Mouse (Mus musculus) naive thymus-derived CD4-positive, alpha-beta T cell, adult 5 months (primary cell): ENCODE results near the gene Aasdhppt. TPM values are rescaled to one million over a fixed set of nuclear protein-coding genes. Genes with fewer than 3 reads are reported as not detected.

ENCODE experiments used
- polyA plus RNA-seq: library from polyadenylated mRNA; unstranded; fragments of 100-300 nt; shearing (Covaris generic); gene quantifications from one replicate; pipeline ENCODE4 v1.2.1, GENCODE M21; 2017

Gene Aasdhppt
- 21.4 TPM for polyA plus RNA-seq

DNA sequence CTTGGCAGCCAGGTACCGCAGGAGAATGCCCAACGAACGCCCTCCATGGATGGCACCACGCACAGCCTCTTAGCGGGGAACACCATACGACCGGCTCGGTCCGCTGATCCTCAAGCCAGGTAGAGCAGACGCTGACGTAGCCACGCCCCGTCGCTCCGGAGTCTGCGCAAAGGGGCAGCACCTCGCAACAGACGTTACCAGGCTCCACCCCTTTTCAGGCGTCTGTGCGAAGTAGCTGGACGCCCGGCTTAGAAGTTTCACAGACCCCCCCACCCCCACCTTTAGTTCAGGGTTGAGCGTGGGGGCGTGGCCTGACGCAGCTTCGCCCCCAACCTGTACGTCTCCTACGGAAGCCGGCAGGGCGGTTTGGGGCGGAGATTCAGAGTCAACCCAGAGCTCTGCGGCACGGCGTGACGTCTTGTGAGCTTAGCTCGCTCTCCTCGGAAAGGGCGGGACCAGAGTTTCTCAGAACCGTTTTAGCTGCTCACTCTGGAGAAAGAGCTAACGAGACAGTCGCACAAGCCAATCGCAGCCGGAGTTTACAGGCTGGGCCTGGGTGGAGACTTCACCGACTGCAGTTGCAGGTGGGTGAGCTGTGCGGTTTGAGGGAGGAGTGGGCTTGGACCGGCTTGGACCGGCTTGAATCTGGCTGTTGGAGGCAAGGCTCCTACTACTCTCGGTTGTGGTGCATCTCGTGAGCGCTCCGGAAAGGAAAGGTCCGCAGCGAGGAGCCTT lies at the start of gene Aasdhppt, which contains the start of gene Kbtbd3:
TSS of gene Aasdhppt (minus strand) at position 121 of the 735 bp plus-strand sequence.
TSS of gene Kbtbd3 (plus strand) at position 483 of the 735 bp plus-strand sequence.

Other genes starting within 250 kb of the Aasdhppt start
- 4.3 TPM for gene Kbtbd3, start 362 bp upstream of the Aasdhppt start, polyA plus RNA-seq
- gene Msantd4, start 67.1 kb upstream of the Aasdhppt start, polyA plus RNA-seq = 9.4 TPM